ENCODE assay signal across 9 mouse cellular contexts in genomic region chr4:34026771-34027170, GRCm38 (mm10). TPM values are rescaled to one million over a fixed set of nuclear protein-coding genes. Genes with fewer than 3 reads are reported as not detected.
"Had no signal": no experiment of that assay in that cellular context is flagged by ENCODE, and none has a peak within 500 bp of the region (broad histone marks: within the 10 kb centered on the region; RNA-seq: fewer than 3 reads in every experiment).

No protein-coding gene starts in this region.

- DNase-seq: lung, adult 2 months; lung, postnatal 14 days; lung, postnatal 36 days; right cerebral cortex, postnatal 14 days; thymus, adult 2 months; thymus, postnatal 25 days; thymus, postnatal 4 days had no signal

RNA-seq across cellular contexts. Expression of gene Spaca1, which starts 23.2 kb away (rescaled TPM):
- total RNA-seq: midbrain, postnatal 0 days; monocyte, adult 5-6 weeks had no signal
